Mouse (Mus musculus): ENCODE measurements around the gene Scmh1. TPM values are rescaled to one million over a fixed set of nuclear protein-coding genes. Genes with fewer than 3 reads are reported as not detected.
"Not testable (repeated sequence)": the region's sequence is repeated elsewhere in the genome, so short reads cannot be mapped to it uniquely, and the experiment has no call there.

Scmh1 gene
- polyA plus RNA-seq, 1 experiment from 2014 or later = 36.9 TPM

DNA sequence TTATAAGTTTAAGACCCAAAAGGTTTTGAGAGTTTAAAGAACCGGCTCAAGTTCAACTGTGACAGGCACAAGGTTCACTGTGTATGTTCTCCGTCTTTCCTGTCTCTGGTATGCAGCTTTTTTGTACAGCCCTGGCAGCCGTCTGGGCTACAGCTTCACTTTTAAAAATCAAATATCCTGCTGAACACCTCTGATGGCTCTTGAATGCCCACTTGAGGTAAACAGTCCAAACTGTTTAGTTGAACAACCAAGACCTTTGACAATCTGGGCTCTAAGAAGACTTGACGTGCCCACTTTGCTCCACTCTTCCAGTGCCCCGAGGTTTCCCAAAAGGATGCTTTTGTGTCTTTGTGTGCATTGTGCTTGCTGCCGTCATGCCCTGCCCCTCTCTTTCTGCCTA is 13.5 kb upstream of the Scmh1 start:
- no peak overlapping the region for H3K4me3 ChIP-seq (ENCODE audit: low read depth, low read length)
- no peak overlapping the region for H3K4me2 ChIP-seq (ENCODE audit: low read depth, severe bottlenecking)
- H3K4me1 ChIP-seq (ENCODE audit: control insufficient read depth, insufficient read depth, low read length) = peaks cover 5% of the 10 kb centered on the region; the same call in 1 of the 2 replicates
- no peak overlapping the region for H3K27ac ChIP-seq (replicated peaks; ENCODE audit: low read depth, low read length)
- no peaks in the 10 kb centered on the region for H3K27me3 ChIP-seq (ENCODE audit: control insufficient read depth, insufficient read depth, low read length)
- DNase-seq (ENCODE audit: low spot score) (no peak), ATAC-seq (ENCODE audit: insufficient number of reproducible peaks, low FRiP score, low TSS enrichment, low read depth) (no peak)
- WGBS = 87% methylated on average over 6 of the region's 6 CpGs
- no peaks in the 10 kb centered on the region for H3K9me3 ChIP-seq (ENCODE audit: control insufficient read depth, low read length)
- H3K36me3 ChIP-seq (ENCODE audit: control insufficient read depth, insufficient read depth, low read length) = no peaks in the 10 kb centered on the region
- no peak overlapping the region for H3K9ac ChIP-seq (ENCODE audit: low read length)

DNA sequence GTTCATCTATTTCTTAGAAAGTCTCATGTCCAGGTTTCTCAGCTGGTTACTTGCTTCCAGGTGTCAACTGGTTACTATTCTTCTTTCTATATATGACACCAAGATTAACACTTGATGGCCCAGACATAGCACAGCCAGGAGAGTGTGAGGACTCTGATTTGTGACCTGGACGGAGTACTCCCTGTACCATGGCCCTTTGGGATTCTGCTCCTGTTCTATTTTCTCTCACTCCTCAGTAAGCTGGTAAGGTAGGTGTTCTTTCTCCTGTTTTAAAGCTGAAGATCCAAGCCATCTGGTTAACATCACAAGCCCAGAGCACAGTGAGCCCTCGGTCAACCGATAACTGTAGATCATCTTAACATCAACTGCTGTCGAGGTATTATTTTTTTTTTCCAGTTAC is 12.7 kb upstream of the Scmh1 start:
- H3K9me3 ChIP-seq (ENCODE audit: control insufficient read depth, low read length) = no peaks in the 10 kb centered on the region
- no peak for ATAC-seq (ENCODE audit: insufficient number of reproducible peaks, low FRiP score, low TSS enrichment, low read depth)

DNA sequence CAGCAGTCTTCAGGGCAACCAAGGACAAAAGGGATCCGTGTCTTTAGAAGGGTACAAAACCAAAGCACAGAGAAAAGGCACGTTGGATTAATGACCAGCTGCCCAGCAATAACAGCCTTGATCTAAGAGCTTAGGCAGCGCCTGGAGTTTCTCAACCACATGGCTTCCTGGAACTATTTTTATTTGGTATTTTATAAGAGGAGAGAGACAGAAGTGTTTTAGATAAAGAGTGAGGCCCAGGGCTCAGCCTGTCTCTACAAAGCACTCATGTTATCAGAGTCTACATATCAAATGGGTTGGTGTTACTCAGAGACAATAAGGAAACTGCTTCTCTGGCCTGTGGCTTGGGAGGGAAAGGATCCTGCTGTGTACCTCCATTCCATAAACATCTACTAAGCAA is 12.3 kb upstream of the Scmh1 start:
- 15% methylated on average over 3 of the region's 3 CpGs for WGBS
- DNase-seq (ENCODE audit: low spot score) (peak; percentile 34), ATAC-seq (ENCODE audit: insufficient number of reproducible peaks, low FRiP score, low TSS enrichment, low read depth) (no peak)
- Histone ChIP-seq H3K9ac (ENCODE audit: low read length) (no peak overlapping the region), H3K9me3 (ENCODE audit: control insufficient read depth, low read length) (no peaks in the 10 kb centered on the region), H3K27ac (replicated peaks; ENCODE audit: low read depth, low read length) (no peak overlapping the region), H3K27me3 (ENCODE audit: control insufficient read depth, insufficient read depth, low read length) (no peaks in the 10 kb centered on the region), H3K4me3 (ENCODE audit: low read depth, low read length) (no peak overlapping the region), H3K4me2 (ENCODE audit: low read depth, severe bottlenecking) (no peak overlapping the region), H3K36me3 (ENCODE audit: control insufficient read depth, insufficient read depth, low read length) (no peaks in the 10 kb centered on the region), H3K4me1 (ENCODE audit: control insufficient read depth, insufficient read depth, low read length) (peaks cover 6% of the 10 kb centered on the region; the same call in 1 of the 2 replicates)

More for the DNA sequence above, 12.7 kb upstream of the Scmh1 start:
- Histone ChIP-seq H3K9ac (ENCODE audit: low read length) (no peak overlapping the region), H3K4me1 (ENCODE audit: control insufficient read depth, insufficient read depth, low read length) (peaks cover 6% of the 10 kb centered on the region; the same call in 1 of the 2 replicates), H3K27ac (replicated peaks; ENCODE audit: low read depth, low read length) (no peak overlapping the region; the same call in 1 of the 2 replicates), H3K4me3 (ENCODE audit: low read depth, low read length) (no peak overlapping the region), H3K36me3 (ENCODE audit: control insufficient read depth, insufficient read depth, low read length) (no peaks in the 10 kb centered on the region), H3K4me2 (ENCODE audit: low read depth, severe bottlenecking) (no peak overlapping the region), H3K27me3 (ENCODE audit: control insufficient read depth, insufficient read depth, low read length) (no peaks in the 10 kb centered on the region)
- DNase-seq (ENCODE audit: low spot score) = no peak
- 40% methylated on average over 4 of the region's 4 CpGs for WGBS

DNA sequence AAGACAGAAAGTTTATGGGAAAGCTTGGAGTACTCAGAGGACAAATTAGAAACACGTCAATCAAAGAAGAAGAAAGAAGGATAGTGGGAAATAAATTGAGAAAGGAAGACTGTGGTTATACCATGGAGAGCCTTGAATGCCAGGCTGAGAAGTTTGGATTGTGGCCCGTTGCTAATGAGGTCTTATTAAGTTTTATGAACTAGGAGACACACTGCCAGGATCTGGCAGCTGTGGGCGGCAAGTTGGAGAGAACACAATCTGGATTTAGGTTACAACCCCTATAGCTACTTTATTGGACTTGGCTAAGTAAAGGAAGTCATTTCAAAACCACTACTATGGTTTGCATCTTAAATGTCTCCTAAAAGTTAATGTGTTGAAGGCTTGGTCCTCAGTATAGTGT is 4.8 kb upstream of the Scmh1 start:
- no peak overlapping the region for H3K4me2 ChIP-seq (ENCODE audit: low read depth, severe bottlenecking)
- H3K36me3 ChIP-seq (ENCODE audit: control insufficient read depth, insufficient read depth, low read length) = no peaks in the 10 kb centered on the region
- no peak overlapping the region for H3K9ac ChIP-seq (ENCODE audit: low read length)
- WGBS = 37% methylated on average over 3 of the region's 3 CpGs
- no peaks in the 10 kb centered on the region for H3K27me3 ChIP-seq (ENCODE audit: control insufficient read depth, insufficient read depth, low read length)
- DNase-seq (ENCODE audit: low spot score) (peak; percentile 31), ATAC-seq (ENCODE audit: insufficient number of reproducible peaks, low FRiP score, low TSS enrichment, low read depth) (no peak)
- no peaks in the 10 kb centered on the region for H3K9me3 ChIP-seq (ENCODE audit: control insufficient read depth, low read length)
- no peak overlapping the region for H3K27ac ChIP-seq (replicated peaks; ENCODE audit: low read depth, low read length)
- peaks cover 5% of the 10 kb centered on the region; the same call in 1 of the 2 replicates for H3K4me1 ChIP-seq (ENCODE audit: control insufficient read depth, insufficient read depth, low read length)
- no peak overlapping the region for H3K4me3 ChIP-seq (ENCODE audit: low read depth, low read length)

DNA sequence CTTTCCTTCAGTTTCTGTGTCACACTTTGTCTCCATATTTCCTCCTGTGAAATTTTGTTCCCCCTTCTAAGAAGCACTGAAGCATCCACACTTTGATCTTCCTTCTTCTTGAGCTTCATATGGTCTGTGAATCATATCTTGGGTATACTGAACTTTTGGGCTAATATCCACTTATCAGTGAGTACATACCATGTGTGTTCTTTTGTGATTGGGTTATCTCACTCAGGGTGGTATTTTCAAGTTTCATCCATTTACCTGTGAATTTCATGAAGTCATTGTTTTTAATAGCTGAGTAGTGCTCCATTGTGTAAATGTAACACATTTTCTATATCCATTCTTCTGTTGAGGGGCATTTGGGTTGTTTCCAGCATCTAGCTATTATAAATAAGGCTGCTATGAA is 3.0 kb upstream of the Scmh1 start:
- DNase-seq (ENCODE audit: low spot score); H3K36me3 ChIP-seq (ENCODE audit: control insufficient read depth, insufficient read depth, low read length); H3K4me2 ChIP-seq (ENCODE audit: low read depth, severe bottlenecking); H3K4me3 ChIP-seq (ENCODE audit: low read depth, low read length); H3K9ac ChIP-seq (ENCODE audit: low read length); H3K27me3 ChIP-seq (ENCODE audit: control insufficient read depth, insufficient read depth, low read length); ATAC-seq (ENCODE audit: insufficient number of reproducible peaks, low FRiP score, low TSS enrichment, low read depth); H3K9me3 ChIP-seq (ENCODE audit: control insufficient read depth, low read length); H3K27ac ChIP-seq (replicated peaks; ENCODE audit: low read depth, low read length); H3K4me1 ChIP-seq (ENCODE audit: control insufficient read depth, insufficient read depth, low read length): not testable (repeated sequence)

DNA sequence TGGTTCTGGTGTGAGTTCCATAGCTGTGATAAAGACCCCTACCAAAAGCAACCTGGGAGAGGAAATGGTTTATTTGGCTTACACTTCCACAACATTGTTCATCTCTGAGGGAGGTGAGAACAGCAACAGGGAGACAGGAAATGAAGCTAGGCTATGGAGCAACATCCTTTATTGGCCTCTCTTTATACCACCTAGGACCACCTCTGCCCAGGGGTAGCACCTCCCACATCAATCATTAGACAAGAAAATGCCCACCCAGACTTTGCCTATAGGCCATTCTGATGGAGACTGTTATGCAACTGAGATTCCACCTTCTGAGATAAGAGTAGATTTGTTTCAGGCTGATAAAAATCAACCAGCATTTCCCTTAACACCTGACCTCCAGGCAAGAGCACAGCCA is 834 bp upstream of the Scmh1 start:
- Histone ChIP-seq H3K36me3 (ENCODE audit: control insufficient read depth, insufficient read depth, low read length) (no peaks in the 10 kb centered on the region), H3K4me2 (ENCODE audit: low read depth, severe bottlenecking) (no peak overlapping the region), H3K27ac (replicated peaks; ENCODE audit: low read depth, low read length) (no peak overlapping the region), H3K9ac (ENCODE audit: low read length) (no peak overlapping the region), H3K9me3 (ENCODE audit: control insufficient read depth, low read length) (no peaks in the 10 kb centered on the region), H3K4me1 (ENCODE audit: control insufficient read depth, insufficient read depth, low read length) (peaks cover 2% of the 10 kb centered on the region), H3K27me3 (ENCODE audit: control insufficient read depth, insufficient read depth, low read length) (no peaks in the 10 kb centered on the region), H3K4me3 (ENCODE audit: low read depth, low read length) (no peak overlapping the region)
- DNase-seq (ENCODE audit: low spot score) (peak; percentile 20), ATAC-seq (ENCODE audit: insufficient number of reproducible peaks, low FRiP score, low TSS enrichment, low read depth) (no peak)

DNA sequence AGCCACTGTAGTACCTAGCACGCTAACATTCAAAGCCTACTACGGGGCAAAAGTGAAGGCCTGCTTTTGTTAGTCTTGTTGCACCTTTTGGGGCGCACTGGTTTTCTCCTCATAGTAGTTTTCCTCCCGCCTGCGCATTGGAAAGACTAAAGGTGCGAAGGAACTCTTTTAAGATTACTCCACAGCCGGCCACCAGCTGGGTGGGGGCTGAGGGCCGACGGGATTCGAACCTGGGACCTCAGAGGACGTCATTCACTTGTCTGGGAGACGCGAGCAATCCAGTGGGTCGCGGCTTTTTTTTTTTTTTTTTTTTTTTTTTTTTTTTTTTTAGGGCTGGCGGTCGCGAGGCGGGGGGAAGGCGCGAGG is 320 bp upstream of the Scmh1 start:
- H3K4me1 ChIP-seq (ENCODE audit: control insufficient read depth, insufficient read depth, low read length) = peaks cover 2% of the 10 kb centered on the region
- H3K9me3 ChIP-seq (ENCODE audit: control insufficient read depth, low read length) = no peaks in the 10 kb centered on the region
- 0 out of 2 replicates have a peak overlapping the region, but pooled peaks have one; percentile 35 for H3K9ac ChIP-seq (ENCODE audit: low read length)
- WGBS = 13% methylated on average over 15 of the region's 21 CpGs
- no peak overlapping the region for H3K27ac ChIP-seq (replicated peaks; ENCODE audit: low read depth, low read length)
- ATAC-seq (ENCODE audit: insufficient number of reproducible peaks, low FRiP score, low TSS enrichment, low read depth) = peak; percentile 10; the same call in 1 of the 2 replicates
- H3K36me3 ChIP-seq (ENCODE audit: control insufficient read depth, insufficient read depth, low read length) = no peaks in the 10 kb centered on the region
- H3K27me3 ChIP-seq (ENCODE audit: control insufficient read depth, insufficient read depth, low read length) = no peaks in the 10 kb centered on the region
- H3K4me3 ChIP-seq (ENCODE audit: low read depth, low read length) = peak overlapping the region; percentile 91
- peak overlapping the region; percentile 39 for H3K4me2 ChIP-seq (ENCODE audit: low read depth, severe bottlenecking)
- no peak for DNase-seq (ENCODE audit: low spot score)

DNA sequence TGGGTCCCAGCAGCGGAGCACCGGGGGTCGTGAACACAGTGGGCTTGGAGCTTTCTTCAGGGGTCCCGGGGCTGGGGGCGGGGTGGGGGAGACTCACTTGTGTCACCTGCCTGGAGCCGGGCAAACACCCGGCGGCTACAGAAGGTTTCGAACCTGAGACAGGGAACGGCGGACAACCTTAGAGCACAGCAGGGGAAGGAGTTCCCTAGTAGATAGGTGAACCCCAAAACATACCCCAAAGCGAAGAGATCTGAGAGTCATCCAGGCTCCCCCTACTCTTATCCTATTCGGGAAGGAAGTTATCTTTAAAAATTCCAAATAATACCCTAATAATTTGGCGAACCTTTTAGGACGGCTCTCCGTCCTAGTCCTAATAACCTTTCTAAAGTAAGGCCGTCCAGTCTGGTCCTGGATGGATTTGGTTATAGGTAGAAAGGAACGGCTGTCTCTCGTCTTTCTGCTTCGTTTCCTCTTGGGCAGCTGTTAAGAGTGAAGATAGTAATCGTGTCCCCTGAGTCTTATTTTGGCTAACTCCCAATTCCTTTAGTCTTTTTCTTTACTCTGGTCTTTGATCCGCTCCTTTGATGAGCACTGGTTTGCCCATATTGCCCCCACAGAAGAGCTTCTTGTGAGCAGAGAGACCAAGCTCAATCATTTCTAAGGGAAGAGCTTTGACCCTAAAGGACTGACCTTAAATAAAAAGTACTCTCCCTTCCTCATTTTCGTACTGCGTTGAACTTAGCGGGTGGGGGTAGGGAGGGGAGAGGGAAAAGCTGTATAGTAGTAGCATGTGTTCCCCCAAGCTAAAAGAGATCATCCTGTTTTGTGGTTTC is 941 bp downstream of the Scmh1 start:
- Histone ChIP-seq H3K27me3 (ENCODE audit: control insufficient read depth, insufficient read depth, low read length) (no peaks in the 10 kb centered on the region), H3K9ac (ENCODE audit: low read length) (peak overlapping the region; percentile 97), H3K4me3 (ENCODE audit: low read depth, low read length) (peak overlapping the region; percentile 91), H3K4me2 (ENCODE audit: low read depth, severe bottlenecking) (peak overlapping the region; percentile 46), H3K9me3 (ENCODE audit: control insufficient read depth, low read length) (no peaks in the 10 kb centered on the region), H3K36me3 (ENCODE audit: control insufficient read depth, insufficient read depth, low read length) (no peaks in the 10 kb centered on the region), H3K27ac (replicated peaks; ENCODE audit: low read depth, low read length) (peak overlapping the region; percentile 85), H3K4me1 (ENCODE audit: control insufficient read depth, insufficient read depth, low read length) (no peaks in the 10 kb centered on the region; the same call in 1 of the 2 replicates)
- 4% methylated on average over 25 of the region's 25 CpGs for WGBS
- no peak for ATAC-seq (ENCODE audit: insufficient number of reproducible peaks, low FRiP score, low TSS enrichment, low read depth)
- DNase-seq (ENCODE audit: low spot score) = no peak
